Mouse (Mus musculus): ENCODE measurements around the gene Col5a2.

DNA sequence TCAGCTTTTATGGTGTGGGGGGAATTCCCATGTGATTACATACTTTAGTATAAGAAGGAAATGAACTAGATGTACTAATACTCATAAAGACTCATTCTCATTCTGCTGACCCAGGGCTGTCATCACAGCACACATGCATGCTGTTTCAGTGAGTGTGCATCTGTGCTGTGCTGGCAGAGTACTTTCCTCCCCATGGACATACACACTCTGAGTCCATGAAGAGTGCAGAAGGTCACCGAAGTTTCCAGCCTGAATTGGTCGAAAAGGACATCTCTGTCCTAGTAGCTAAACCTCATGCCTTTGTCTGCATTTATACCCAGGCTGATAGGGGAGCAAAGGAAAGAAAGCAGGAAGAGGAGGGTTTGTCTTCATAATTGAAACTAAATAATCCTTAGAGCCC lies 83.2 kb downstream of the Col5a2 start:
- TF ChIP-seq CTCF (IDR thresholded peaks at IDR 0.05; ENCODE audit: low read depth, low read length): no peak
- TF ChIP-seq GATA1 (IDR thresholded peaks at IDR 0.05; ENCODE audit: borderline replicate concordance, low read length): no peak
- no peak for TF ChIP-seq POLR2AphosphoS5 (IDR thresholded peaks at IDR 0.05; ENCODE audit: insufficient replicate concordance, low read depth, low read length)
- TF ChIP-seq TAL1 (conservative IDR thresholded peaks at IDR 0.05; ENCODE audit: low read depth, low read length): no peak

All from G1E (cell line).